Comparison of ENCODE assay signal across 13 mouse cellular contexts in genomic region chr2:158683038-158683413, GRCm38 (mm10). TPM values are rescaled to one million over a fixed set of nuclear protein-coding genes. Genes with fewer than 3 reads are reported as not detected.
DNase-seq lines count a peak whose midpoint lies in the region; ATAC-seq and TF ChIP-seq lines count a peak whose summit lies in the region.
"Had no signal": no experiment of that assay in that cellular context is flagged by ENCODE, and none has a peak within 500 bp of the region (broad histone marks: within the 10 kb centered on the region; RNA-seq: fewer than 3 reads in every experiment).

No protein-coding gene starts in this region.

- H3K27me3 ChIP-seq in forebrain, embryonic 14.5 days (replicated peaks; ENCODE audit: control insufficient read depth, insufficient read depth, low read length) = no peaks in the 10 kb centered on the region
- H3K27me3 ChIP-seq in forebrain, embryonic 11.5 days (ENCODE audit: control insufficient read depth, insufficient read depth, low read length) = no peaks in the 10 kb centered on the region
- no peaks in the 10 kb centered on the region for H3K27me3 ChIP-seq in kidney, postnatal 0 days (ENCODE audit: insufficient read depth, low read length)
- H3K27me3 ChIP-seq in midbrain, embryonic 16.5 days (ENCODE audit: control insufficient read depth, insufficient read depth, low read depth, low read length) = no peaks in the 10 kb centered on the region

- H3K4me3 ChIP-seq in forebrain, embryonic 14.5 days (ENCODE audit: low read depth, low read length) = no peak overlapping the region
- no peak overlapping the region for H3K4me3 ChIP-seq in forebrain, embryonic 11.5 days (ENCODE audit: low read depth, low read length)
- H3K4me3 ChIP-seq in kidney, postnatal 0 days (replicated peaks; ENCODE audit: low read depth, low read length) = no peak overlapping the region
- H3K4me3 ChIP-seq in midbrain, embryonic 16.5 days (ENCODE audit: low read depth, low read length) = no peak overlapping the region
- H3K4me3 ChIP-seq: layer of hippocampus, adult 2 months had no signal

- H3K9ac ChIP-seq in forebrain, embryonic 14.5 days (ENCODE audit: low read length) = no peak overlapping the region
- H3K9ac ChIP-seq in forebrain, embryonic 11.5 days (ENCODE audit: low read length) = no peak overlapping the region
- H3K9ac ChIP-seq in kidney, postnatal 0 days (ENCODE audit: low read depth, low read length) = no peak overlapping the region
- no peak overlapping the region for H3K9ac ChIP-seq in midbrain, embryonic 16.5 days (ENCODE audit: low read depth, low read length)

- H3K4me1 ChIP-seq in forebrain, embryonic 14.5 days (ENCODE audit: control insufficient read depth, insufficient read depth, low read length) = peaks cover 9% of the 10 kb centered on the region; the same call in 1 of the 2 replicates
- H3K4me1 ChIP-seq in forebrain, embryonic 11.5 days (replicated peaks; ENCODE audit: control insufficient read depth, insufficient read depth, low read length) = peaks cover 3% of the 10 kb centered on the region; the same call in 1 of the 2 replicates
- 0 out of 2 replicates have a peak, but pooled peaks cover 5% of the 10 kb centered on the region for H3K4me1 ChIP-seq in kidney, postnatal 0 days (replicated peaks; ENCODE audit: insufficient read depth, low read length)
- peaks cover 29% of the 10 kb centered on the region for H3K4me1 ChIP-seq in midbrain, embryonic 16.5 days (ENCODE audit: control insufficient read depth, insufficient read depth, low read length)

- ATAC-seq in forebrain, embryonic 14.5 days = peak; percentile 38; the same call in 1 of the 2 replicates
- no peak for ATAC-seq in forebrain, embryonic 11.5 days (replicated peaks; ENCODE audit: low FRiP score)
- ATAC-seq in kidney, postnatal 0 days (replicated peaks; ENCODE audit: low FRiP score, low read depth) = no peak
- ATAC-seq in common myeloid progenitor, adult 5-6 weeks (replicated peaks; ENCODE audit: low read depth, poor library complexity, severe bottlenecking) = peak; percentile 82
- ATAC-seq in midbrain, embryonic 16.5 days = peak; percentile 56

- 34% methylated on average over 4 of the region's 4 CpGs for WGBS in forebrain, embryonic 14.5 days
- 34% methylated on average over 4 of the region's 4 CpGs for WGBS in forebrain, embryonic 11.5 days
- WGBS in kidney, postnatal 0 days = 7% methylated on average over 4 of the region's 4 CpGs
- 12% methylated on average over 4 of the region's 4 CpGs for WGBS in midbrain, embryonic 16.5 days

- no peak overlapping the region for H3K27ac ChIP-seq in forebrain, embryonic 14.5 days (ENCODE audit: low read depth, low read length)
- no peak overlapping the region for H3K27ac ChIP-seq in forebrain, embryonic 11.5 days (ENCODE audit: low read depth, low read length)
- no peak overlapping the region for H3K27ac ChIP-seq in kidney, postnatal 0 days
- peak overlapping the region; percentile 31; the same call in 1 of the 2 replicates for H3K27ac ChIP-seq in midbrain, embryonic 16.5 days (ENCODE audit: low read length)

- H3K4me2 ChIP-seq in forebrain, embryonic 14.5 days (ENCODE audit: low read length) = no peak overlapping the region
- no peak overlapping the region for H3K4me2 ChIP-seq in forebrain, embryonic 11.5 days (ENCODE audit: low read depth, low read length, severe bottlenecking)
- H3K4me2 ChIP-seq in kidney, postnatal 0 days (ENCODE audit: low read length) = no peak overlapping the region
- H3K4me2 ChIP-seq in midbrain, embryonic 16.5 days (ENCODE audit: low read length) = no peak overlapping the region

- no peak for TF ChIP-seq CTCF in kidney, postnatal 0 days (IDR thresholded peaks at IDR 0.05; ENCODE audit: low read depth)

- H3K36me3 ChIP-seq in forebrain, embryonic 14.5 days (ENCODE audit: control insufficient read depth, insufficient read depth, low read length) = no peaks in the 10 kb centered on the region
- H3K36me3 ChIP-seq in forebrain, embryonic 11.5 days (ENCODE audit: control insufficient read depth, insufficient read depth, low read length) = no peaks in the 10 kb centered on the region
- no peaks in the 10 kb centered on the region for H3K36me3 ChIP-seq in kidney, postnatal 0 days (ENCODE audit: insufficient read depth, low read length)
- H3K36me3 ChIP-seq in midbrain, embryonic 16.5 days (ENCODE audit: control insufficient read depth, insufficient read depth, low read length) = no peaks in the 10 kb centered on the region

- H3K9me3 ChIP-seq in forebrain, embryonic 14.5 days (replicated peaks; ENCODE audit: control insufficient read depth, low read length) = no peaks in the 10 kb centered on the region
- no peaks in the 10 kb centered on the region for H3K9me3 ChIP-seq in forebrain, embryonic 11.5 days (ENCODE audit: control insufficient read depth, low read length)
- no peaks in the 10 kb centered on the region for H3K9me3 ChIP-seq in kidney, postnatal 0 days (replicated peaks; ENCODE audit: low read length)
- no peaks in the 10 kb centered on the region for H3K9me3 ChIP-seq in midbrain, embryonic 16.5 days (replicated peaks; ENCODE audit: control insufficient read depth, low read length, poor library complexity, severe bottlenecking)

- peak; percentile 63 for DNase-seq in forebrain, embryonic 14.5 days (ENCODE audit: low spot score)
- DNase-seq in forebrain, embryonic 11.5 days (ENCODE audit: low spot score) = no peak
- peak; percentile 71 for DNase-seq in kidney, postnatal 0 days (ENCODE audit: low spot score)
- DNase-seq in kidney, postnatal 36 days = no peak
- no peak for DNase-seq in frontal cortex, postnatal 25 days (ENCODE audit: low spot score in 2 of 2)
- no peak for DNase-seq in gastrocnemius, adult 18-20 months (ENCODE audit: low spot score)
- DNase-seq: adrenal gland, postnatal 14 days; cerebellum, adult 2 months; gastrocnemius, postnatal 25 days; thymus, adult 2 months had no signal

RNA-seq across cellular contexts. Expression of gene Ppp1r16b, which starts 17.8 kb away (rescaled TPM):
- polyA plus RNA-seq in forebrain, embryonic 14.5 days (2014; fragmentation: Nextera tagmentation; extraction: Ambion mirVana) = 12.4 and 18.4 TPM in 2 replicates
- polyA plus RNA-seq in forebrain, embryonic 11.5 days (2014; fragmentation: Nextera tagmentation; extraction: Ambion mirVana) = 2.8 TPM in 2 replicates
- polyA plus RNA-seq in kidney, postnatal 0 days (2015; fragmentation: Nextera tagmentation; extraction: Ambion mirVana) = 10.1 TPM in 2 replicates
- total RNA-seq in common myeloid progenitor, adult 5-6 weeks (2017) = 0.82 TPM in 1 of 2 replicates, not detected in the other
- 22.0 and 27.7 TPM in 2 replicates for polyA plus RNA-seq in midbrain, embryonic 16.5 days (2015; fragmentation: Nextera tagmentation; extraction: Ambion mirVana)
- 1 to 10 TPM; 2.3 to 4.4 TPM for total RNA-seq in gastrocnemius, adult 18-20 months (2021)

RNA-seq across cellular contexts. Expression of gene Actr5, which starts 58.3 kb away (rescaled TPM):
- polyA plus RNA-seq in forebrain, embryonic 14.5 days (2014; fragmentation: Nextera tagmentation; extraction: Ambion mirVana) = 10.4 and 12.8 TPM in 2 replicates
- 20.6 and 20.7 TPM in 2 replicates for polyA plus RNA-seq in forebrain, embryonic 11.5 days (2014; fragmentation: Nextera tagmentation; extraction: Ambion mirVana)
- polyA plus RNA-seq in kidney, postnatal 0 days (2015; fragmentation: Nextera tagmentation; extraction: Ambion mirVana) = 7.1 and 9.1 TPM in 2 replicates
- 14.7 and 15.3 TPM in 2 replicates for total RNA-seq in common myeloid progenitor, adult 5-6 weeks (2017)
- polyA plus RNA-seq in midbrain, embryonic 16.5 days (2015; fragmentation: Nextera tagmentation; extraction: Ambion mirVana) = 8.9 and 9.5 TPM in 2 replicates
- 1 to 10 TPM; 3.8 to 4.0 TPM for total RNA-seq in gastrocnemius, adult 18-20 months (2021)

Comparison
In these comparisons a context has a peak if more than half of its experiments do, and no peak if none do; other contexts are left out.
1. ATAC-seq: peak in forebrain, embryonic 14.5 days (single experiment), common myeloid progenitor, adult 5-6 weeks (single experiment) and midbrain, embryonic 16.5 days (single experiment); none in forebrain, embryonic 11.5 days (single experiment) and kidney, postnatal 0 days (single experiment).
2. DNase-seq: peak in forebrain, embryonic 14.5 days (single experiment) and kidney, postnatal 0 days (single experiment); none in forebrain, embryonic 11.5 days (single experiment), kidney, postnatal 36 days (0 of 2), frontal cortex, postnatal 25 days (0 of 2) and gastrocnemius, adult 18-20 months (single experiment).